Mouse (Mus musculus): ENCODE data around the gene Rgs5. TPM values are rescaled to one million over a fixed set of nuclear protein-coding genes. Genes with fewer than 3 reads are reported as not detected.

Rgs5 gene
- 206 and 220 TPM in 2 replicates for polyA plus RNA-seq (2012; ENCODE audit: insufficient read depth, insufficient read length, missing spikeins)

DNA sequence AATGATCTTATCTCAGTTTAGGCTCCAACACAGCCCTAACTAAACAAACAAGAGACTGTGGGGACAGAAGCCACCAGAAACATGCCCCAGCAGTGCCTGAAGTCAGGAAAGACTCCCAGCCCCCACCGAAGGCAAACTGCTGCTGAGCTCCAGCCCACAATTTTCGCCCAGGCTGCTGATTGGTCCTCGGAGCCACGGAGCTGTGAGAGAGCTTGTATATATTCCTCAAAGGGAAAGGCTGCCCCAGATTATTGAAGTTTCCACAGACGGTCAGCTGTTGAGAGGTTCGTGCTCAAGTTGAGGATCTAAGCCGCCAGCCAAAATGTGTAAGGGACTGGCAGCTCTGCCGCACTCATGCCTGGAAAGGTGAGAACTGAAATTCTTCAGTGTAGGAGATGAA lies at the start of gene Rgs5:
TSS of gene Rgs5 (plus strand) at position 246 of the 400 bp plus-strand sequence.
- Histone ChIP-seq H3K4me3 (ENCODE audit: insufficient read depth, low read depth, low read length) (peak within 1 kb of the TSS; percentile 37), H3K4me1 (ENCODE audit: control insufficient read depth, insufficient read depth, insufficient read length, low read length) (no peaks in the 10 kb centered on the region), H3K27ac (replicated peaks; ENCODE audit: low read depth, low read length) (peak within 1 kb of the TSS; percentile 23)

DNA sequence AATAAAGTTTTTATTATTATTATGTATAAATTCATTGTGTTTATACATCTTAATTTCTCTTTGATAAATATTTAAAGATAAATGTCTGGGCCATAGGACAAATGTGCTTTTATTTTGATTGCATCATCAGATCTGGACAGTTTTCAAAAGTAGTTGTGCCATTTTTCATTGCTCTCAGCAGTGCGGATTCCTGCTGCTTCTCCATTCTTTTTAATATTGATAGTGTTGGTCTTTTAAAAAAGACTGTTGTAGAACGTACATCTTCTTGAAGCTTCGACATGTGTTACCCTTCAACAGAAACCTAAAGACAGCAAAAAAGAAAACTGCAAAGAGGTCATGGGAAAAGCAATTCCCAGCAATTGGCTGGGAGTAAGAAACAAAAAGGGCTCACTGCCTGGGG lies 49.1 kb upstream of the Rgs5 start:
- Histone ChIP-seq H3K27ac (replicated peaks; ENCODE audit: low read depth, low read length) (no peak overlapping the region), H3K4me3 (ENCODE audit: insufficient read depth, low read depth, low read length) (no peak overlapping the region), H3K4me1 (ENCODE audit: control insufficient read depth, insufficient read depth, insufficient read length, low read length) (no peaks in the 10 kb centered on the region)

DNA sequence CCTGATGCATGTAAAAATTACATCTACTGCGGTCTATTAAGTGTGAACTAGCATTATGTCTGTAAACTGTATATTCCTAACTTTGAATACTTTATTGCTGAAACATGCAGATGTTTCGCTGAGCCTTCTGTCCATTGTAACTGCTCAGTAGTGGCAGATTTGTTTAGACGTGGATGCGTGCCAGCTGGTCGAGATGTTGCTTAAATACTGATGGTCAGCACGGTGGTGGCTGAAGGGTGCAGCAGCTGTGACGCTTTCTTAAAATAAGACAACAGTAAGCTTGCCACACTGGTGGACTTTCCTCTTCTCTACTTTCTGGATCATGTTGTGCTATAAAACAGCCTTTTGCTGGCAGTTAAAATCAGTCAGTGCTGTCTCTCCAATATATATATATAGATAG lies 25.6 kb upstream of the Rgs5 start:
- Histone ChIP-seq H3K4me3 (ENCODE audit: insufficient read depth, low read depth, low read length) (no peak overlapping the region), H3K4me1 (ENCODE audit: control insufficient read depth, insufficient read depth, insufficient read length, low read length) (no peaks in the 10 kb centered on the region), H3K27ac (replicated peaks; ENCODE audit: low read depth, low read length) (no peak overlapping the region)

GRCm38 (mm10) chr1:169637251-169637750 lies 18.0 kb upstream of the Rgs5 start:
- Histone ChIP-seq H3K27ac (replicated peaks; ENCODE audit: low read depth, low read length) (no peak overlapping the region; the same call in 1 of the 2 replicates), H3K4me1 (ENCODE audit: control insufficient read depth, insufficient read depth, insufficient read length, low read length) (no peaks in the 10 kb centered on the region), H3K4me3 (ENCODE audit: insufficient read depth, low read depth, low read length) (no peak overlapping the region)

- no peak overlapping the region for H3K4me3 ChIP-seq (ENCODE audit: insufficient read depth, low read depth, low read length)
- H3K4me1 ChIP-seq (ENCODE audit: control insufficient read depth, insufficient read depth, insufficient read length, low read length) = no peaks in the 10 kb centered on the region
- H3K27ac ChIP-seq (replicated peaks; ENCODE audit: low read depth, low read length) = no peak overlapping the region
Observed at GRCm38 (mm10) chr1:169644884-169645653, 10.2 kb upstream of the Rgs5 start.

DNA sequence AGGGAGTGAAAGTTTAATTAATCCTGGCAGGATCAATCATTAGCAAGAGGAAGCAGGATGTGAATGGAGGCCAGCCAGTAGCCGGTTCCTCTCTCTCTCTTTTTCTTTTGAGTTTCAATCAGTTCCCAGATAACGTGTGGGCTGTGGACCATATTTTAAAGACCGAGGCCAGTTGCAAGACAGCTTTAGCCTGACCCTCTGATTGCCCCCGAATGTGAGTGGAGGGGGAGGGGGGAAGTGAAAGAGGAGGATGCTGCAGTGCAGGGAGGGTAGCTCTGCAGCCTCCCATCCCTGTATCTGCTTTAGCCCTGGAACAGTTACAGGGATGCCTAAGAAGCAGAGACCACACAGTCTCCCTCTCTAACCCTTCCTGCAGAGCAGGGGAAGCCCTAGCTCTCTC lies 4.2 kb downstream of the Rgs5 start:
- H3K27ac ChIP-seq (replicated peaks; ENCODE audit: low read depth, low read length) = 0 out of 2 replicates have a peak overlapping the region, but pooled peaks have one; percentile 3
- no peaks in the 10 kb centered on the region for H3K4me1 ChIP-seq (ENCODE audit: control insufficient read depth, insufficient read depth, insufficient read length, low read length)
- peak overlapping the region; percentile 26 for H3K4me3 ChIP-seq (ENCODE audit: insufficient read depth, low read depth, low read length)

DNA sequence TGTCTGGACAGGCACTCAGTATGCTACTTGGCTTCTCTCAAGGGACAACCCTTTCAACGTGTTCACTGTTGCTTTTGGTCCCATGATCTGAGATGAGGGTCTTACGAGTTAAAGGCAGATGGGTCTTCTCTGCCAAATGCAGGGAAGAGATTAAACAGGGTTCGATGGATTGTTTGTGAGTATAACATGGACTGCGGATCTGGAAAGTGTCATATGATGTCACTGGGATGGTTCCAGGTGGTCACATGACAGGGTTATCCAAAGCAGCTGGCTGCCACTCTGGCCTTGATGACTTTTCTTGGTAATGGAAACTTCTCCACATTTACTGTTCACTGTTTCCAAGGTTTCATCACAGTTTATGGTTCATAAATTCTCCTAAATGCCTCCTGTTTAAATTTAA lies 12.0 kb downstream of the Rgs5 start:
- Histone ChIP-seq H3K4me3 (ENCODE audit: insufficient read depth, low read depth, low read length) (no peak overlapping the region), H3K4me1 (ENCODE audit: control insufficient read depth, insufficient read depth, insufficient read length, low read length) (no peaks in the 10 kb centered on the region), H3K27ac (replicated peaks; ENCODE audit: low read depth, low read length) (0 out of 2 replicates have a peak overlapping the region, but pooled peaks have one; percentile 22)

DNA sequence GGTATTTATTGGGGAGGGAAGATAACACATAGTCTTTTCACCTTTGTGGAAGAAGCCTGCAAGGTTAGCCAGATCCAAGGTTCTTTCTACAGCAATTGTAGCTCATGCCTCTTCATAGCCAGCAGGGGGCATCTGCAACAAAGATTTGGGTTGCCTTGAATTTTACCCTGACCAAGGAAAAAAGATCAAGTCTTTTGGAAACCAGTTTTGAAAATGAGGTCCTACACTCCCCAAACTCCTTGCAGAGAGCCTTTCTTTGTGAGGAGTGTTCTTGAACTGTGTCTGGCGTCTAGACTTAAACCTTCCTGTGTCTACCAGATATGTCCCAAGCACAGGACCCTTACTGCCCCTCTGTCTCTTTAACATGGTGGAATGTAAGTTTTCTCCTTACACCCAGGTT lies 15.4 kb downstream of the Rgs5 start:
- H3K27ac ChIP-seq (replicated peaks; ENCODE audit: low read depth, low read length) = no peak overlapping the region
- no peaks in the 10 kb centered on the region for H3K4me1 ChIP-seq (ENCODE audit: control insufficient read depth, insufficient read depth, insufficient read length, low read length)
- no peak overlapping the region for H3K4me3 ChIP-seq (ENCODE audit: insufficient read depth, low read depth, low read length)

- H3K4me1 ChIP-seq (ENCODE audit: control insufficient read depth, insufficient read depth, insufficient read length, low read length) = no peaks in the 10 kb centered on the region
- no peak overlapping the region for H3K4me3 ChIP-seq (ENCODE audit: insufficient read depth, low read depth, low read length)
- H3K27ac ChIP-seq (replicated peaks; ENCODE audit: low read depth, low read length) = no peak overlapping the region
Observed at GRCm38 (mm10) chr1:169671801-169672200, 16.5 kb downstream of the Rgs5 start.

DNA sequence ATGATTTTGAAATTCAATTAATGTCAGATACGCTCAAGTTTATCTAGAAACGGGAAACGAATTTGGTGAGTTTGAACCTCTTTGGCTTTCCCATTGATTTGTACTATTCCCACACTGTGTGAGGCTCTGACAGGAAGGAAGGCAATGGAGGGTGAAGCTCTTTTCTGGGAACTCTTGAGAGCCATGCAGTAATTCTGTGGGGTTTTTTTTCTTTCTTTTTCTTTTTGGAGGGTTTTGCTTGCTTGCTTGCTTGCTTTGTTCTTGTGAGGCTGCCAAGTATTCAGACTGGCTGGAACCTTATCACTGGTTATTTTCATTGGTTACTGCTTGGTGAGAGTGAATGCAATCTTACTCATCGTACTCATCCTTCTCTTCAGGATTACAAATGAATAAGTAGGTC lies 17.0 kb downstream of the Rgs5 start:
- no peaks in the 10 kb centered on the region for H3K4me1 ChIP-seq (ENCODE audit: control insufficient read depth, insufficient read depth, insufficient read length, low read length)
- no peak overlapping the region for H3K4me3 ChIP-seq (ENCODE audit: insufficient read depth, low read depth, low read length)
- no peak overlapping the region for H3K27ac ChIP-seq (replicated peaks; ENCODE audit: low read depth, low read length)

- Histone ChIP-seq H3K4me1 (ENCODE audit: control insufficient read depth, insufficient read depth, insufficient read length, low read length) (no peaks in the 10 kb centered on the region), H3K27ac (replicated peaks; ENCODE audit: low read depth, low read length) (no peak overlapping the region), H3K4me3 (ENCODE audit: insufficient read depth, low read depth, low read length) (no peak overlapping the region)
Observed at GRCm38 (mm10) chr1:169674116-169674515, 18.8 kb downstream of the Rgs5 start.

GRCm38 (mm10) chr1:169676751-169677150 lies 21.4 kb downstream of the Rgs5 start:
- Histone ChIP-seq H3K4me1 (ENCODE audit: control insufficient read depth, insufficient read depth, insufficient read length, low read length) (0 out of 2 replicates have a peak, but pooled peaks cover 2% of the 10 kb centered on the region), H3K27ac (replicated peaks; ENCODE audit: low read depth, low read length) (no peak overlapping the region), H3K4me3 (ENCODE audit: insufficient read depth, low read depth, low read length) (no peak overlapping the region)

- H3K4me3 ChIP-seq (ENCODE audit: insufficient read depth, low read depth, low read length) = no peak overlapping the region
- peak overlapping the region; percentile 56 for H3K27ac ChIP-seq (replicated peaks; ENCODE audit: low read depth, low read length)
- peaks cover 2% of the 10 kb centered on the region; the same call in 1 of the 2 replicates for H3K4me1 ChIP-seq (ENCODE audit: control insufficient read depth, insufficient read depth, insufficient read length, low read length)
Observed at GRCm38 (mm10) chr1:169680455-169681208, 25.3 kb downstream of the Rgs5 start.

- Histone ChIP-seq H3K27ac (replicated peaks; ENCODE audit: low read depth, low read length) (no peak overlapping the region), H3K4me1 (ENCODE audit: control insufficient read depth, insufficient read depth, insufficient read length, low read length) (peaks cover 2% of the 10 kb centered on the region; the same call in 1 of the 2 replicates), H3K4me3 (ENCODE audit: insufficient read depth, low read depth, low read length) (no peak overlapping the region)
Observed at GRCm38 (mm10) chr1:169682775-169683497, 27.6 kb downstream of the Rgs5 start.

- Histone ChIP-seq H3K4me3 (ENCODE audit: insufficient read depth, low read depth, low read length) (no peak overlapping the region), H3K27ac (replicated peaks; ENCODE audit: low read depth, low read length) (no peak overlapping the region), H3K4me1 (ENCODE audit: control insufficient read depth, insufficient read depth, insufficient read length, low read length) (no peaks in the 10 kb centered on the region; the same call in 1 of the 2 replicates)
Observed at GRCm38 (mm10) chr1:169685257-169685656, 30.0 kb downstream of the Rgs5 start.

Data from brown adipose tissue, adult 24 weeks (tissue).